Mouse (Mus musculus): Measurements from ENCODE around the gene Esp4.
"Not testable (repeated sequence)": the region's sequence is repeated elsewhere in the genome, so short reads cannot be mapped to it uniquely, and the experiment has no call there.

The Esp4 gene

GRCm38 (mm10) chr17:40598294-40598693 lies at the start of gene Esp4:
Esp4 (plus strand) TSS chr17:40598594.
- no peak for DNase-seq

GRCm38 (mm10) chr17:40553470-40553869 lies 44.9 kb upstream of the Esp4 start:
- no peak for DNase-seq

- DNase-seq: no peak
Observed at GRCm38 (mm10) chr17:40561207-40561606, 37.2 kb upstream of the Esp4 start, which contains the start of gene Esp6. Esp6 (plus strand) TSS chr17:40561507.

- DNase-seq: not testable (repeated sequence)
Observed at GRCm38 (mm10) chr17:40583906-40584305, 14.5 kb upstream of the Esp4 start.

GRCm38 (mm10) chr17:40591297-40591696 lies 7.1 kb upstream of the Esp4 start:
- DNase-seq: no peak

GRCm38 (mm10) chr17:40631775-40632174 lies 33.4 kb downstream of the Esp4 start, which contains the start of gene Esp3:
Esp3 (plus strand) TSS chr17:40632075.
- DNase-seq: not testable (repeated sequence)
